Mouse (Mus musculus) liver, adult 2 months (tissue): ENCODE measurements around the gene Zyx.

Source experiments
- CTCF ChIP-seq: fragments of 200-500 bp; IDR thresholded peaks from 2 replicates; pipeline ENCODE4 v1.5.1; 2011; ENCODE audit warnings: low read depth, low read length, control low read depth
- POLR2A ChIP-seq: fragments of 200-500 bp; IDR thresholded peaks from 2 replicates; pipeline ENCODE4 v1.6.1; 2011; ENCODE audit warnings: low read length, control low read depth; ENCODE audit not compliant: insufficient read depth; ENCODE audit errors: extremely low read depth

DNA sequence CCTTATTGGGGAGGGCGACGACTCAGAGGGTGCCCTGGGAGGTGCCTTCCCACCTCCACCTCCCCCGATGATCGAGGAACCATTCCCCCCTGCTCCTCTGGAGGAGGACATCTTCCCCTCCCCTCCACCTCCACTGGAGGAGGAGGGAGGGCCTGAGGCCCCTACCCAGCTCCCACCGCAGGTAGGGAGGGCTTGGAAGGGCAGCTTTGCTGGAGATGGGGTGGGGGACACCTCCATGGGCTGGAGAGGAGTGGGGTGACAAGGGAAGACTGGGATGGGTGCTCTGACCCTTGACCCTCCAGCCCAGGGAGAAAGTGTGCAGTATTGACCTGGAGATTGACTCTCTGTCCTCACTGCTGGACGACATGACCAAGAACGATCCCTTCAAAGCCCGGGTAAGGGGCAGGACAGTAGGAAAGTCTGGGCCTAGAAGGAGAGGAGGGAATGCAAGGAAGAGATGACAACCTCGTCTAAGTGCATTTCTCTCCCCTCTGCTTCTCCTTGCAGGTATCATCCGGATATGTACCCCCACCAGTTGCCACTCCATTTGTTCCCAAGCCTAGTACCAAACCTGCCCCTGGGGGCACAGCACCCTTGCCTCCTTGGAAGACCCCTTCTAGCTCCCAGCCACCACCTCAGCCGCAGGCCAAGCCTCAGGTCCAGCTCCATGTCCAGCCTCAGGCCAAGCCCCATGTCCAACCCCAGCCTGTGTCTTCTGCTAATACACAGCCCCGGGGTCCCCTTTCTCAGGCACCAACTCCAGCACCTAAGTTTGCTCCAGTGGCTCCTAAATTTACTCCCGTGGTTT is 1.7 kb downstream of the Zyx start:
- no peak for TF ChIP-seq CTCF
- TF ChIP-seq POLR2A, result no peak
